Mouse (Mus musculus) layer of hippocampus, adult 2 months (tissue): ENCODE data around the gene Neil3. TPM values are rescaled to one million over a fixed set of nuclear protein-coding genes. Genes with fewer than 3 reads are reported as not detected.
"Not testable (repeated sequence)": the region's sequence is repeated elsewhere in the genome, so short reads cannot be mapped to it uniquely, and the experiment has no call there.

Experiments
- DNase-seq, 2 experiments: peaks; one replicate each; pipeline ENCODE4 v3.0.0; 2022; ENCODE audit warnings: low spot score in 2 of 2
- H3K27ac ChIP-seq: fragments of 200-600 bp; 2 replicates; pipeline ENCODE4 v1.8.1; 2022
- H3K4me3 ChIP-seq: fragments of 200-600 bp; 2 replicates; pipeline ENCODE4 v1.8.1; 2022; ENCODE audit warnings: mild to moderate bottlenecking
- CTCF ChIP-seq: fragments of 200-600 bp; conservative IDR thresholded peaks from 2 replicates; pipeline ENCODE4 v1.8.1; 2022; ENCODE audit warnings: antibody characterized with exemption, mild to moderate bottlenecking, moderate library complexity
- total RNA-seq, 2 experiments: library from RNA; stranded (reverse); gene quantifications; 2 replicates each; pipeline ENCODE4 v1.2.3; 2021

The Neil3 gene
- total RNA-seq, 2 experiments from 2014 or later: 0.15 to 0.20 TPM

GRCm38 (mm10) chr8:53600826-53601225, 38.0 kb downstream of the Neil3 start:
- peak overlapping the region; percentile 55; the same call in 1 of the 2 replicates for H3K27ac ChIP-seq
- TF ChIP-seq CTCF: no peak
- H3K4me3 ChIP-seq: no peak overlapping the region
- DNase-seq: no peak

DNA sequence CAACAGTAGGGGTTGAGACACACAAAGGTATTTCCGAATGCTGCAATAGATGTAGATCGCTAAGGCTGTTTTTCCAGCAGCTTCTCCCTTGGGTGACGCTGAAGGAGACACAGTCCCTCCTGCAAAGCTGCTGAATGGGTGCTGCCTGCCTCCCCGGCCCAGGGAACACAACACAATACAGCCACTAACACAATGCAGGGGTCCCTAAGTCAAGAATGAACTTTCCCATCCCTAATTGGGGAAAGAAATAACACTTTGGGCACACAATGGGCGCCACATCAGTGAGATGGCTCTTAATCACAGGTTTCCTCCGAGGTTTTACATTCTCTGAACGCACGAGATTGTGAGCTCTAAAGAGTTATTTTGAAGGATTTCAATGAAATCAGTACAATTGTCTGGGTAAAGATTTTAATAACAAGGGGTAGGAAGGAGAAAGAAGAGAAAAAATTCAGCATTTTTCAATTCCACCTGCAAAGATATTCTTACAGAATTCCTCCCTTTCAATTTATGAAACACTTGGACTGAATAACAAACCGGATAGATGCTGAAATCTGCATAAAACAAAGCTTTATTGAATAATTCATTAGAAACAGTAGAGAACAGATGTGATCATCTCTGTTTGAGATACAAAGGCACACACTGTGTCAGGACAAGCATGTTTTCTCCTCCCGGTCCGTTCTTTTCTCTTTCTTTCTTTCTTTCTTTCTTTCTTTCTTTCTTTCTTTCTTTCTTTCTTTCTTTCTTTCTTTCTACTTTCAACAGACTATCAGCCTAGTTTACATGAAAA, 38.6 kb downstream of the Neil3 start:
- no peak overlapping the region for H3K4me3 ChIP-seq
- peak overlapping the region; percentile 55 for H3K27ac ChIP-seq
- TF ChIP-seq CTCF: no peak
- DNase-seq: no peak

DNA sequence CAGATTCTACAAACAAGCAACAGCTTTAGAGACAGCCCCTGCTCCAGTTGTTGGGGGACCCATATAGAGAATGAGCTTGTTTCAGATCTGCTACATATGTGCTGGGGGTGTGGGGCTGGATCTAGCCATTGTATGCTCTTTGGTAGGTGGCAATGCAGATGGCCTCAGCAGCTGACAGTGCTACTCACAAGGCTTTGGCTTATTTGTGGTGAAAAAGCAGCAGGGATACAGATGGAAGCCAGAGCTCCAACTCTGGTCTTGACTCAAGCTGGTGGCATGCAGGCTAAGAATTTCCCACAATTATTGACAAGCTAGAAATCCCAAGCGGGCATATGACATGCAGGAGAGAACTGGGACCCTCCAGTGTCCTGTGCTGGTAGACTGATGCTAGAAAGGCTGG, 40.8 kb downstream of the Neil3 start:
- DNase-seq: peak; percentile 71 to 73
- Histone ChIP-seq H3K4me3 (no peak overlapping the region), H3K27ac (0 out of 2 replicates have a peak overlapping the region, but pooled peaks have one; percentile 46)
- no peak for TF ChIP-seq CTCF

DNA sequence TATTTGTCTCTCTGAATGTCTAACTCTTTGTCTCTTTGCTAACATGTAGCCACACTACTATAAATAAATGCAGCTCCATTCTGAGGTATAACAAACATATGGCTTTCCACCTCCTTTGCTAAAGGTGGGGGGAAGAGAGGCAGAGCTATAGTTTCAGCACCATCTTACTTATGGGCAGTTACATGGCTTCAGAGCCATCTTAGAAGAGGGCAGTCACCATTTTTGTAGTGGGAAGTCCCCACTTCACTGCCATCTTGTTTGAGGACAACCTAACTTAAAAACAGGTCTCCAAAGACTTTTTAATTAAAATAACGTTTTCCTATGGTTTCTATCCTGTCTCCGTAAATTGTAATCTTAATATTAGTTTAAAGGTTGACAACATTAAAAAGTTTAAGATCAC, 47.1 kb downstream of the Neil3 start:
- no peak for DNase-seq
- TF ChIP-seq CTCF: no peak
- H3K27ac ChIP-seq: no peak overlapping the region
- H3K4me3 ChIP-seq: no peak overlapping the region

DNA sequence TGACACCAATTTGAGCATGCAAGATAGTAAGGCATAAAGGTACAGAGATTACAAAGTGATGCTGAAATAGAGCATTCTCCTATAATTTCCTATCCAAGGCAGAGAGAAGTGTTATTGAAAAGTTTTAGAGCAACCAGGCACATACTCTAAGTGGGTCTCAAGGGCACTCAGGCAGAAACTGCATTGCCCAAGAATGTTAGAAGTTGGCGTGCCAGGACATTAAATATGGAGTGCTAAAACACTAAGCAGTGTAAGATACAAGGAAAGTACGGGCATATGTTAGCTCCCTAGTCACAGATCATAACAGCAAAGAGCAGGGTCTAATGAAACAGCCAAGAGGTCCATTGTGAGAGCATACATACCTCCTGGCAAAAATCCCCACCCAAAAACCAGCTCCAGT, 65.3 kb downstream of the Neil3 start:
- DNase-seq: no peak
- Histone ChIP-seq H3K27ac (no peak overlapping the region), H3K4me3 (no peak overlapping the region)
- no peak for TF ChIP-seq CTCF

DNA sequence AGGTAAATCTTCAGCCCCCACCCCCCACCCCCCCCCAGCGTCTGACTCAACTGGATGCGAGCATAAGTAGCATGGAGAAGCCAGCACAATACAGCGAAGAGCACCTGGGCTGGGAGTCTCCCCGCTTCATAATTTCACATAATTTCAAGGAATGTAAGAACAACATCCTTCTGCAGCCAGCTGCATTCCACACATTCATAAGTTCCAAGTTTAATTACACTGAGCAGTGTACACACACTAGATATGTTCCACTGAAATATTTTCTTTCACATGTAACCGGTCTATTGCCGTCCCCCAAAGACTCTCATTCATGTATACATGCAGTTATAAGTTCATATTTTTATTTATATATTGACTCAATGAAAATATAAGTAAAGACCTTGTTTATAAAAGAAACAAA, 72.6 kb downstream of the Neil3 start:
- Histone ChIP-seq H3K27ac (no peak overlapping the region), H3K4me3 (no peak overlapping the region)
- no peak for DNase-seq
- no peak for TF ChIP-seq CTCF

- Histone ChIP-seq H3K27ac (no peak overlapping the region), H3K4me3 (no peak overlapping the region)
- no peak for TF ChIP-seq CTCF
- DNase-seq: no peak
Measured at GRCm38 (mm10) chr8:53562441-53563040, 76.3 kb downstream of the Neil3 start.

DNA sequence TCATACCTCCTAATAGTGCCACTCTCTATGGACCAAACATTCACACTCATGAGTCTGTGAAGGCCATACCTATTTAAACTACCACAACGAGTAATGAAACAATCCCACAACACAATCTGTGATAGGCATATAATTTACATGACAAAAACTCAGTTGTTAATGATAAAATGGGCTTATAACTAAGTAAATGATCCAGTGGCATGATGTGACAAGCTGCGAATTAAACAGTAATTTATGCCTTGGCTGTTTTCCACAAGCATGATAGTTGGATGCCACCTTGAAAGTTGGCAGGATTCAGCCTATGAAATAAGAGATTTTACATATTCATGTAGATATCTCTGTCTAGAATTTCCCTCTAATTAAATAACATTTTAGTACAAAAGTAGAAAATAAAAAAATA, 99.3 kb downstream of the Neil3 start:
- DNase-seq: no peak
- no peak overlapping the region for H3K4me3 ChIP-seq
- H3K27ac ChIP-seq: no peak overlapping the region
- TF ChIP-seq CTCF: no peak

DNA sequence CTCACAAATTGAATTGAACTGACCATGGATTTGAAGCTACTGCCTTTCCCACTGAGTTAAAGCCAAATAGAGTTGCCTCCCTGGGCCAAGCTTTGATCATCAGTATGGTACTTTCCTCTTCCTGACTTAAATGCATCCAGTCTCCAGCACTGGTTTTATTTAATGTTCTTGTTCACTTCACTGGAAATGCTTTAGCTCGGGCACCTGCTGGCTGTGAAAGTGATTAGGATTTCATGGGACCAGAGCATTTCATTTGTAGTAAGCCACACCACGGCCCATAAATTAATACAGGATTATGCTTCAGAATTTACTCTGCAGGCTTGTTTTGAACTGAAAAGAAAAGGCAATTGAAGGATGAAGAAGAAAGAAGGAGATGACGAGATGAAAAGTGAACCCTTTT, 100.8 kb downstream of the Neil3 start:
- H3K27ac ChIP-seq, DNase-seq, H3K4me3 ChIP-seq: not testable (repeated sequence)

Other genes with a start within 250 kb of the Neil3 start
- gene Aga, start 127.3 kb downstream of the Neil3 start, total RNA-seq: 1 to 10 TPM; 6.0 to 7.0 TPM